Mouse (Mus musculus) cerebral cortex, adult 2 months (tissue): ENCODE measurements around the gene Eif4e.

Experiments
- WGBS: fragments of 180-500 bp; shearing (Covaris S2); methylation state at CpG from one replicate; pipeline ENCODE4 v1.1.7; 2018; 5-methylcytosine and 5-hydroxymethylcytosine counted together

Eif4e gene

DNA sequence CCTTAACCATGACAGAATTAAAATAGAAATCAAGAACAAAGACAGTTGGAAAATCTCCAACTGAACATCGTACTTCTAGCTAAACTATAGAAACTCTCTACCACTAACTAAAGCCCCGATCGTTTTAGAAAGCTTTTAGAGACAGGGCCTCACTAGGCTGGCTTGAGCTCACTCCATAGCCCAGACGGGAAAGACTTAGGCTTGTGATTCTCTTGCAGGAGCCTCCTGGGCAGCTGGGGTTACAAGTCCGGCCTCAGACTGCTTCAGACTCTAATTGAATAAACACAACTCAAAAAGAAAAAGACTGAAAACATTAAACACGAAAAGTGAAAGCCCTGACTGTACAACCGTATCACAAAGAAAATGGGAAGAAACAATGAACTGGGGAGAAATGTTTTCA is 60.2 kb downstream of the Eif4e start:
- WGBS = 67% methylated on average over 7 of the region's 7 CpGs

DNA sequence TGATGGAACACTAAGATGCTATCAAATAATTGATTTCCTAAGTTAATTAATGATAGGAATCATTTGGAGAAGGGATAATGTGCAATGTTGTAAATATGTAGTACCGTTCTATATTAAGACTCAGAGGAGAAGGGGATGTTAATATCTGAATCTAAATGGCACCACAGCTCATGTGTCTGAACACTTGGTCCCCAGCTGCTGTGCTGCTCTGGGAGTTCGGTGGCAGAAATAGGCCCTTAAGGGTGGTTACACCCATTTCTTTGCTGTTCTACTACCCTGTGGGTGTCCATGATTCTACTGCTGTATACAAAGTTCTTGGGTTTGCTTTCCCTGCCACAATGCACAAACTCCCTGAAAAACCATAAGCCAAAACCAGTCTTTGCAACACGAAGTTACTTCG is 61.2 kb downstream of the Eif4e start:
- 94% methylated on average over 4 of the region's 4 CpGs for WGBS

DNA sequence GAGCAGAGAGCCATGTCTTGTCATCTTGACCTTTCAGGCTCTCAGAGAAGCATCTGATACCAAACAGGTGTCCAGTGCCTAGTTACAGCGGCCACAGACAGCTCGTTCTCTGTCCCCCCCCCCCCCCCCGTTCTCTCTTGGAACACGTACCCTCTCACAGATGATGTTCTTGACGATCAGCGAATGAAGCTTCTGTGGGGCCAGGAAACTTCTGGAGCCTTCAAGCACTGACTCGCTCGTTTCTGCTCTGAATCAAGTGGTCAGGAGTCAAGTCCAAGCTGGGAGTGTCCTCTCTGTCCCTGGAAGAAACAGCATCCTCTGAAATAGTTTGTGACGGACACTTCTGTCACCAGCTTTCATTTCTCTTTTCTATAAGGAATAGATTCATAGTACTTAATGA is 62.0 kb downstream of the Eif4e start:
- 84% methylated on average over 9 of the region's 9 CpGs for WGBS

DNA sequence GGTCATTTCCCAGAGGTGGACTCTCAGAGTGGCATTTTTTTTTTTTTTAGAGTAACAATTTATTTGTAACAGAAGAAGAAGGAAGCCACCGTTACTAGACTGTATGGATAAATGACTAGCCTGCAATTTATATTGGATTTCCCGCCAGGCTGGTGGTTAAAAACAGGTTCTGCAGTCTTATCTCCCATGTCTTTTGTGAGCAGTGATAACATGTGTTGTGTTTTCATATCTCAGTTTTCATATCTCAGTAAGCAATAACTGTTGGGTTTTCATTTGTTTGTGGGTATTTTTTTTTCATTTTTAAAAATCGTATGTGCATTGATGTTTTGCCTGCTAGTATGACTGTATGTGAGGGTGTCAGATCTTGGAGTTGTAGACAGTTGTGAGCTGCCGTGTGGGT is 65.0 kb downstream of the Eif4e start:
- WGBS = 93% methylated on average over 4 of the region's 4 CpGs

DNA sequence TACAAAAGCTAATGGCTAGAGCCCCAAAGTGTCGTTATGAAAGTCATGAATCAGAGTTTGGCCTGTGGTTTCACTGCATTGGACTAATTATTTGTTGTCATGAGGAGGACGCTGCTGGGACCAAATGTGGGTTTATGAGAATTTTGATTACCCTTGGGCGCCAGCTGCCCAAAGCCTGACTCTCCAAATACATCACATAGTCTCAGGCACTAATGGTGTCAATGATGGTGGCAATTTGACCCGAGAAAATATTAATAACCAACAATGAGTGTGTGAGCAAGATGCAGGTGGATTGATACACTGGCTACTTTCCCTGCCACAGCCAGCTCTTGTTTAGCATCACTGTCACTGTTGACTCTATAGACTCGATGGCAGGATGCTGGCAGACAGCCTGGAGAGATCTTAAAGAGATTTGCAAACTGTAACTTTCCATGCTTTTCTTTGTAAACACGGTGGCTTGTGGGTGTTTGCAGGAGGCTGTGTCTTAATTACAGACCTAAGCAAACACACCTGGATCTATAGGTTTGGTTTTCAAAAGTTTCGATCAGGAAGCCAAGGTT is 65.9 kb downstream of the Eif4e start:
- WGBS = 65% methylated on average over 7 of the region's 7 CpGs

DNA sequence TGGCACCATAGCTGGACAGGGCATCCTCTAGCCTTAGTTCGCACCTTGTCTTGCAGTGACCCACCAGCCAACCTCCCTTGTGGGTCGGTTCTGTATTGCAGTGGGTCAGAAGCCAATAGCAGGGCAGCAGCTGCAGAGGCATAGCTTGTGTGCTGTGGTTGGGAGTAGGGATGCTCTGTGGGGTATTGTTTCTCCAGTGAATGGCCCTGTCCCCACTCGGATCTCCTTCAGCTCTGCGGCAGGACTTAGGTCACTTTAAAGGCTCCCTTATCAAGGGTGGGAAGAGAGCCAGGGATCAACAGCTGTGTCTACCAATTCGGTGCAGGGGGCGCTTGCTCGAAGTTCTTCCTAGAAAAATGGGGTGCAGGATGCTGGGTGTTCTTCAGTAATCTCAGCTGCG is 67.2 kb downstream of the Eif4e start:
- WGBS = 78% methylated on average over 8 of the region's 8 CpGs

DNA sequence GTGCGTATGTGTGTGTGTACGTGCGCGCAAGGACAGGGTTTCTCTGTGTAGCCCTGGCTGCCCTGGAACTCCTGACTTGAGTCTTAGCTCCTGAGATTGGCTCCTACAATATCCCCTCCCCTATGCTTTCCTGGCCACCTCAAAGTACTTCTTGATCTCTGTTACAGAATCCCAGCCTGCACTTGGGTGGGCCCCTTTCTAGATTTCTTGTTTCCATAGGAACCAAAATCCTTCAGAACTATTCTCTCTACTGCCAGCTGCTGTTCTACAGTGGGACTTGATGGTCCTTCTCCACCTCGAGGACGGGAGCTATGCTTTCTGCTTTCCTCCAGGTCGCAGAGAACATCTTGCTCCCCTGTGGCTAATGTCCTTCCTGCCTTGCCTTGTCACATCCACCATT is 67.9 kb downstream of the Eif4e start:
- 76% methylated on average over 7 of the region's 7 CpGs for WGBS

DNA sequence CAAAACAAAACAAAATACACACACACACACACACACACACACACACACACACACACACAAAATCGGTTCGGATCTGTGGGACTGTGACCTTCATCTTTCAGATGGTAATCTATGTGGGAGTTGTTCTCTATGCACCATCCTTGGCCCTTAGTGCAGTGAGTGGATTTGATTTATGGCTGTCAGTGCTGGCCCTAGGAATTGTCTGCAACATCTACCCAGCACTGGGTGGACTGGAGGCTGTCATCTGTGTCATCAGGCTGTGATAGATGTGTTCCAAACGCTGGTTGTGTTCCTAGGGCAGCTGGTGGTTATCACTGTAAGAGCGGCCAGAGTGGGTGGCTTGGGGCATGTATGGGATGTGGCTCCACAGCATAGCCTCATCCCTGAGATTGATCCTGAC is 75.1 kb downstream of the Eif4e start:
- 91% methylated on average over 4 of the region's 4 CpGs for WGBS

DNA sequence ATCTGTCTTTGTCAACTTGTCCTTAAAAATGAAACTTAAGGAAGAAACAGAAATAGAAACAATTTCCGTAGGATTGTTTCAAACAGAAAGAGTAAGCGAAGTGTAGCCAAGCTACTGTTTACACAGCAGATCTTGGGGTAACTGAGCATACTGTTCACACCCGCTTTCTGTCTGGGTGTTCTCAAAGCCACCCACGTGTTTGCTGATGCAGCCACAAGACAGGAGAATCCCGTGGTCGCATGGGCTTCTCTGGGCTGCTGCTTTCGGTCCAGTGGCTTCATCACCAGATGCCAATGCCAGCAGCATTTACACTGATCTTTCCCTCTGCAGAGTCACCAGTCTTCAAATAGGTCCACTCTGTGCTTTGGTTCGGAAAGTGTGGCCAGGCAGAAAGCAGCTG is 79.2 kb downstream of the Eif4e start:
- 39% methylated on average over 8 of the region's 8 CpGs for WGBS

DNA sequence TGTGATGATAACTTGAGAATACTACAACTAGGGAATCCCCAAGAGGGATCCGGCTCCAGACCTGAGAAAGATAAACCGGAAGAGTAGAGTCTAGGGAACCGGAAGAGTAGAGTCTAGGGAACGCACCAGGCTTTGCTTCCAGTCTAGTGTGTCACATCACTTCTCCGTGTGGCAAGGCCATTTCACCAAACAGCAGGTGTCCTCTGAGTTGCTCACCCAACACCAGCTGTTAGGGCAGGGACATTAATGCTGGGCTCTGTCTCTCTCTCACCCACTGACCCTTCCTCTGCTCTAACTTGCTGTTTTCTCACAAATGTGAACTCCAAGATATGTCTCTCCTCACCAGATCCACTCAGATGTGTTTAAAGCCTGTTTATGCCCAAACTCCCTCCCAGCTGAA is 82.7 kb downstream of the Eif4e start:
- whole genome bisulfite sequencing = 69% methylated on average over 5 of the region's 5 CpGs
